Mouse (Mus musculus) testis, adult 2 months (tissue): ENCODE data around the gene Mrps16.

Experiments used
- CTCF ChIP-seq: fragments of 200-500 bp; IDR thresholded peaks from 2 replicates; pipeline ENCODE4 v1.5.1; 2012; ENCODE audit warnings: low read depth, mild to moderate bottlenecking, inconsistent platforms, low read length, moderate library complexity; ENCODE audit not compliant: control insufficient read depth, insufficient read depth, insufficient replicate concordance
- POLR2A ChIP-seq: fragments of 200-500 bp; IDR thresholded peaks from 2 replicates; pipeline ENCODE4 v1.6.1; 2012; ENCODE audit warnings: low read depth, mild to moderate bottlenecking, inconsistent platforms, low read length, moderate library complexity; ENCODE audit not compliant: control insufficient read depth

GRCm38 (mm10) chr14:20423046-20423445 lies 29.6 kb upstream of the Mrps16 start:
- no peak for TF ChIP-seq CTCF
- TF ChIP-seq POLR2A, result no peak
